Mouse (Mus musculus): ENCODE data around the gene Tmc8. TPM values are rescaled to one million over a fixed set of nuclear protein-coding genes. Genes with fewer than 3 reads are reported as not detected.

The Tmc8 gene
- polyA plus RNA-seq, 1 experiment = 0.39 TPM

GRCm38 (mm10) chr11:117769683-117770047 is 12.2 kb upstream of the Tmc8 start:
- Histone ChIP-seq H3K27ac (ENCODE audit: insufficient read depth, low read length) (no peak overlapping the region), H3K4me3 (ENCODE audit: insufficient read depth, low read length) (no peak overlapping the region)

DNA sequence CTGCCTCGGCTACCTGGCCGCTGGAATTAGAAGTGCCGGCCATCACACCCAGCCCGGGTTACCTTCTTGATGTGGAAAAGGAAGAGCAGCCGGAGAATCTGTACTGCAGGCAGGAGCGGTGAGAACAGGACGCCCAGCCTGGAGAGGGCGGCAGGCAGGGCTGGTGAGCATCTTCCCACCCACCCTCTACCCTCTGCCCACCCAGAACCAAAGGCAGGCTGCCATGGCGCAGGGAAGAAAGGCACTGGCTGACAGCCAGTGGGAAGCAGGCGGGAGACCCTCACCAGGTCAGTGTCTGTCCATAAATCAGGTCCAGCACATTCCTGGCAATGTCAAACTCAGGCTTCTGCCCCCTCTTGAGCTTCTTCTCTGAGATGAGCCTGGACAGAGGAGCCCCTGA is 11.5 kb upstream of the Tmc8 start:
- Histone ChIP-seq H3K27ac (ENCODE audit: insufficient read depth, low read length) (no peak overlapping the region), H3K4me3 (ENCODE audit: insufficient read depth, low read length) (no peak overlapping the region), H3K4me1 (ENCODE audit: control insufficient read depth, insufficient read depth, low read length) (no peaks in the 10 kb centered on the region)
- TF ChIP-seq CTCF (IDR thresholded peaks at IDR 0.05; ENCODE audit: borderline replicate concordance, insufficient read depth, low read length) = no peak
- no peak for TF ChIP-seq POLR2A (IDR thresholded peaks at IDR 0.05; ENCODE audit: low read depth, low read length)

More at GRCm38 (mm10) chr11:117769683-117770047, 12.2 kb upstream of the Tmc8 start:
- H3K4me1 ChIP-seq (ENCODE audit: control insufficient read depth, insufficient read depth, low read length) = no peaks in the 10 kb centered on the region
- TF ChIP-seq CTCF (IDR thresholded peaks at IDR 0.05; ENCODE audit: borderline replicate concordance, insufficient read depth, low read length) (no peak), POLR2A (IDR thresholded peaks at IDR 0.05; ENCODE audit: low read depth, low read length) (no peak)

DNA sequence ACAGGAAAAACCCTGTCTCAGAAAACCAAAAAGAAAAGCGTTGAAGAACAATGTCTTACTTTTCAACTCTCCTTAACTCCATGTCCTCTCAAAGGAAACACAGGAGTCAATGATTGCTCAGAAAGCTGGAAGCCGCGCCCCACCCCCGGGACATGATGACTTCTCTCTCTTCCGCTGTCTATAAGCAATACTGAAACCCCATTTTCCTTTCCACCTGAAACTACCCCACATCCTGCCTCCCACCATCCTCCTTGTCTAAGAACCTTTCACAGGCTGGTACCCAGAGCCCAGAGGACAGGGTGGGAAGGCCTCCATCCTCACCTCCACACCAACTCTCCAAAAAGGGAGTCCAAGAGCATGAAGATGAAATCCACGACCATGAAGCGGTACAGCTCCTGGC is 9.5 kb upstream of the Tmc8 start:
- Histone ChIP-seq H3K4me3 (ENCODE audit: insufficient read depth, low read length) (no peak overlapping the region), H3K27ac (ENCODE audit: insufficient read depth, low read length) (no peak overlapping the region), H3K4me1 (ENCODE audit: control insufficient read depth, insufficient read depth, low read length) (no peaks in the 10 kb centered on the region)
- TF ChIP-seq POLR2A (IDR thresholded peaks at IDR 0.05; ENCODE audit: low read depth, low read length) = no peak
- no peak for TF ChIP-seq CTCF (IDR thresholded peaks at IDR 0.05; ENCODE audit: borderline replicate concordance, insufficient read depth, low read length)

DNA sequence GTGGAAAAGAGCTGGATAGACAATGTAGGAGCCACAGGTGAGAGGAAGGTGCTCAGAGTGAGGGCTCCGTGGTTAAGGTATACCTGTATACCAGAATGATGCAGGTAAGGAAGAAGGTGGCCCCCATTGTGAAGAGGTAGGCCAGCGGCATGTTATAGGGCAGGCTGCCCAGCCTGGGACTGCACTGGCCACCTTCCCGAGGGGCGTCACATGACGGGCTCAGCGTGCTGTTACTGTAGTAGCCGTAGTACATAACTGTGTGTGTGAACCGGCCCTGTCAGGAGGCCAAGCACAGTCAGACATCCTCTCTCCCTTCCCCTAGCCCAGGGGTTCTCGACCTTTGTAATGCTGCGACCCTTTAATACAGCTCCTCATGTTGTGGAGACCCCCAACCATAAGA is 7.0 kb upstream of the Tmc8 start:
- Histone ChIP-seq H3K27ac (ENCODE audit: insufficient read depth, low read length) (no peak overlapping the region), H3K4me3 (ENCODE audit: insufficient read depth, low read length) (no peak overlapping the region), H3K4me1 (ENCODE audit: control insufficient read depth, insufficient read depth, low read length) (no peaks in the 10 kb centered on the region)
- TF ChIP-seq CTCF (IDR thresholded peaks at IDR 0.05; ENCODE audit: borderline replicate concordance, insufficient read depth, low read length) = no peak
- no peak for TF ChIP-seq POLR2A (IDR thresholded peaks at IDR 0.05; ENCODE audit: low read depth, low read length)

DNA sequence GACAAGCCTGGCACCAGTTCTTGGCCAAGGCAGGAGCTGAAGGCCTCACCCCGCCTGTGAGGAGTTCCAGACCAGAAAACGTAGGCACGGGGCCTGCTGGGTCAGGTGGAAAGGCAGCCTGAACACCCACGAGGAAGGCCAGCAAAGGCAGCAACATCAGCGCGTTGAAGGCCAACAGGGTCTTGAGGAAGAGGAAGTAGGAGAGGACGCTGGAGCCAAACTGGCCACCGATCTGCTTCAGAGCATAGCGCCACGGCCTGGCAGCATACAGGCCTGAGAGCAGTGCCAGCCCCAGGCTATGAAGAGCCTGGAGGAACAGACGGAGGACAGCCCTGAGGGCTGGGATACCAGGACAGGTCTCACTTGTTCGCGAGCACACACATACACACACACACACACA is 6.3 kb upstream of the Tmc8 start:
- Histone ChIP-seq H3K4me3 (ENCODE audit: insufficient read depth, low read length) (no peak overlapping the region), H3K4me1 (ENCODE audit: control insufficient read depth, insufficient read depth, low read length) (no peaks in the 10 kb centered on the region), H3K27ac (ENCODE audit: insufficient read depth, low read length) (no peak overlapping the region)
- TF ChIP-seq CTCF (IDR thresholded peaks at IDR 0.05; ENCODE audit: borderline replicate concordance, insufficient read depth, low read length) (no peak), POLR2A (IDR thresholded peaks at IDR 0.05; ENCODE audit: low read depth, low read length) (no peak)

DNA sequence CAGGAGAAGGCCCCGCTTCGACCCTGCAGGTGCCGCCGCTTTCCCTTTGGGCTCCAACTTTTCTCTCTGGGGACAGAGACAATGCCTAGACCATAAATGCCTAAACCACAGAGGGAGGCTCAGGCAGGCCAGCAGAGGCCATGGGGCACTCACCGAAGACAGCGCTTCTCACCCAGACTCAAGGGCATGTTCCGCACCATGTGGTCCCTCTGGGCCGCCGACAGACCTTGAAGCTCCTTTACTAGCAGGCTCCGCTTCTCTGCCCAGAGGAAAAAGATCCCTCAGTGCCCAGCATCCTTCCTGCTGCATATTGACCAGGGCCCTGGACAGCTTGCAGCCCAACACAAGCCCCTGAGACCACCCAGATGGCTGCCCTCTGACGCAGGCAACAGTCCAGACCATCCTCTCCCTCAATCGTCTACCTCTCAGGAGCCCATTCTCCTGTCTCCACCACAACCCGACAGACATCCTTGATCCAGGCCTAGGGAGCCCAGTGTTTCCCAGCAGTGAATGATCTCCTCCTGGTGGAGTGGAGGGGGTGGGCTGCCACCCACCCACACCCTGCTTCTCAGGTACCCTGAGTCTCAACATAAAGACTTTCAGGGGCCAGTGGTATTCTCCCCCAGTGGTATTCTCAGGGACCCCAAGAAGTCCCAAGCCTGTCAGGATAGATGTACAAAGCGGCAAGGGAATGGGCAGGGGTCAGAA is 5.6 kb upstream of the Tmc8 start:
- no peak overlapping the region for H3K27ac ChIP-seq (ENCODE audit: insufficient read depth, low read length)
- H3K4me3 ChIP-seq (ENCODE audit: insufficient read depth, low read length) = no peak overlapping the region
- TF ChIP-seq POLR2A (IDR thresholded peaks at IDR 0.05; ENCODE audit: low read depth, low read length) = no peak
- no peak for TF ChIP-seq CTCF (IDR thresholded peaks at IDR 0.05; ENCODE audit: borderline replicate concordance, insufficient read depth, low read length)
- peaks cover 4% of the 10 kb centered on the region; the same call in 1 of the 2 replicates for H3K4me1 ChIP-seq (ENCODE audit: control insufficient read depth, insufficient read depth, low read length)

DNA sequence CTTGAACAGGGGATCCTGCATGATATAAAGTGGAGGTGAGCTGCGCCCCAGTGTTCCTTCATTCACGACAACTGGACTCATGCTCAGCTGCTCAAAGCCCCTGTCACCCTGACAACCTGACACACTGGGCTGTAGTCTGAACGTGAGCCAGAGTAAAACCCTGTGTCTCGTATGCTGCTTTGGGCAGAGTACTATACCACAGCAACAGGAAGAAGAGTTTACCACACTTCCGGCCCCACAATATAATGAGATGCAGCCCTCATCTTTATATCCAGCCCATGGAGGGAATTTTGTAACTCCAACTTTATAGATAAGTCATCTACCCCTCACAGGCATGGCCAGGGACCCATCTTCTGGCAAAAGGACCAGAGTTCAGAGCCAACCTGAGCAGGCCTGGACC is 4.8 kb upstream of the Tmc8 start:
- Histone ChIP-seq H3K4me3 (ENCODE audit: insufficient read depth, low read length) (no peak overlapping the region), H3K27ac (ENCODE audit: insufficient read depth, low read length) (no peak overlapping the region), H3K4me1 (ENCODE audit: control insufficient read depth, insufficient read depth, low read length) (peaks cover 5% of the 10 kb centered on the region; the same call in 1 of the 2 replicates)
- TF ChIP-seq POLR2A (IDR thresholded peaks at IDR 0.05; ENCODE audit: low read depth, low read length) (no peak), CTCF (IDR thresholded peaks at IDR 0.05; ENCODE audit: borderline replicate concordance, insufficient read depth, low read length) (no peak)

DNA sequence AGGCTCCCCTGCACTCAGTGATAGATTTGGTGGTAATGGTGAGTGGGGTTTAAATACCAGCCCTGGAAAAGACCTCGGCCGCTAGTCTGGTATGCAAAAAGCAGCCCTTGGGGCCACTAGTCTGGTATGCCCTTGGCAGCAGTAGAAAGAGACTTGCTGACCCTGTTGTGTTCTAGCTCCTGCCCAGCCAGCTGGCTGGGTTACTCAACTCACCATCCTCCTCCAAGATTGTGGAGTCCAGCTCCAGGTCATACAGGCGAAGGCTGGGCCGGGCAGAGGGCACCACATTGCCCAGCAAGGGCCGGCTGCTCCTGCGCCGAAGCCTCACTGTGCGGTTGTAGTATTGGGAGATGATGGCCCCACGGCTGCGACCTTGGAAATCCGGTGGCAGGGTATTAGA is 3.8 kb upstream of the Tmc8 start:
- TF ChIP-seq CTCF (IDR thresholded peaks at IDR 0.05; ENCODE audit: borderline replicate concordance, insufficient read depth, low read length) (no peak), POLR2A (IDR thresholded peaks at IDR 0.05; ENCODE audit: low read depth, low read length) (no peak)
- Histone ChIP-seq H3K4me3 (ENCODE audit: insufficient read depth, low read length) (no peak overlapping the region), H3K27ac (ENCODE audit: insufficient read depth, low read length) (no peak overlapping the region), H3K4me1 (ENCODE audit: control insufficient read depth, insufficient read depth, low read length) (peaks cover 5% of the 10 kb centered on the region; the same call in 1 of the 2 replicates)

GRCm38 (mm10) chr11:117778851-117779433 is 2.9 kb upstream of the Tmc8 start:
- H3K4me1 ChIP-seq (ENCODE audit: control insufficient read depth, insufficient read depth, low read length) = peaks cover 5% of the 10 kb centered on the region; the same call in 1 of the 2 replicates
- H3K4me3 ChIP-seq (ENCODE audit: insufficient read depth, low read length) = peak overlapping the region; percentile 52
- TF ChIP-seq CTCF (IDR thresholded peaks at IDR 0.05; ENCODE audit: borderline replicate concordance, insufficient read depth, low read length) (no peak), POLR2A (IDR thresholded peaks at IDR 0.05; ENCODE audit: low read depth, low read length) (no peak; the same call in 1 of the 2 replicates)
- peak overlapping the region; percentile 62; the same call in 1 of the 2 replicates for H3K27ac ChIP-seq (ENCODE audit: insufficient read depth, low read length)
